Mouse (Mus musculus): ENCODE results near the gene Grm8.

- TF ChIP-seq CTCF (IDR thresholded peaks at IDR 0.05) (no peak), POLR2A (IDR thresholded peaks at IDR 0.05; ENCODE audit: insufficient read depth, low read depth, low read length) (no peak), EP300 (IDR thresholded peaks at IDR 0.05; ENCODE audit: insufficient read depth, low read depth, low read length) (no peak)
Measured at GRCm38 (mm10) chr6:28160399-28160798, 25.4 kb upstream of the Grm8 start.

Data from heart, adult 2 months (tissue).